Mouse (Mus musculus): Measurements from ENCODE around the gene BC035044. TPM values are rescaled to one million over a fixed set of nuclear protein-coding genes. Genes with fewer than 3 reads are reported as not detected.
"Not testable (repeated sequence)": the region's sequence is repeated elsewhere in the genome, so short reads cannot be mapped to it uniquely, and the experiment has no call there.

The BC035044 gene
- polyA plus RNA-seq, 1 experiment = 1.4 TPM

GRCm38 (mm10) chr6:128802999-128803857 lies 87.7 kb downstream of the BC035044 start:
- Histone ChIP-seq H3K27ac (ENCODE audit: insufficient read depth, low read depth, low read length) (no peak overlapping the region), H3K4me1 (ENCODE audit: control insufficient read depth, insufficient read depth, low read length) (peaks cover 3% of the 10 kb centered on the region), H3K4me3 (ENCODE audit: insufficient read depth, low read length) (peak overlapping the region; percentile 46)
- TF ChIP-seq POLR2A (IDR thresholded peaks at IDR 0.05; ENCODE audit: borderline replicate concordance, low read depth, low read length) (no peak), CTCF (IDR thresholded peaks at IDR 0.05; ENCODE audit: low read depth, low read length) (peak; percentile 61)

- no peak overlapping the region for H3K27ac ChIP-seq (ENCODE audit: insufficient read depth, low read depth, low read length)
- peaks cover 9% of the 10 kb centered on the region for H3K4me1 ChIP-seq (ENCODE audit: control insufficient read depth, insufficient read depth, low read length)
- peak overlapping the region; percentile 46 for H3K4me3 ChIP-seq (ENCODE audit: insufficient read depth, low read length)
- TF ChIP-seq CTCF (IDR thresholded peaks at IDR 0.05; ENCODE audit: low read depth, low read length) (no peak), POLR2A (IDR thresholded peaks at IDR 0.05; ENCODE audit: borderline replicate concordance, low read depth, low read length) (no peak)
These were observed 88.4 kb downstream of the BC035044 start for GRCm38 (mm10) chr6:128802557-128802956.

- peaks cover 16% of the 10 kb centered on the region for H3K4me1 ChIP-seq (ENCODE audit: control insufficient read depth, insufficient read depth, low read length)
- not testable (repeated sequence) for H3K27ac ChIP-seq (ENCODE audit: insufficient read depth, low read depth, low read length); H3K4me3 ChIP-seq (ENCODE audit: insufficient read depth, low read length)
These were observed 90.2 kb downstream of the BC035044 start for GRCm38 (mm10) chr6:128800696-128801095.

- no peak overlapping the region for H3K27ac ChIP-seq (ENCODE audit: insufficient read depth, low read depth, low read length)
- peaks cover 16% of the 10 kb centered on the region for H3K4me1 ChIP-seq (ENCODE audit: control insufficient read depth, insufficient read depth, low read length)
- TF ChIP-seq CTCF (IDR thresholded peaks at IDR 0.05; ENCODE audit: low read depth, low read length) = peak; percentile 4; the same call in 1 of the 2 replicates
- no peak for TF ChIP-seq POLR2A (IDR thresholded peaks at IDR 0.05; ENCODE audit: borderline replicate concordance, low read depth, low read length)
- peak overlapping the region; percentile 72 for H3K4me3 ChIP-seq (ENCODE audit: insufficient read depth, low read length)
These were observed 91.0 kb downstream of the BC035044 start for GRCm38 (mm10) chr6:128799896-128800270.

- TF ChIP-seq CTCF (IDR thresholded peaks at IDR 0.05; ENCODE audit: low read depth, low read length) = peak; percentile 75
- Histone ChIP-seq H3K4me1 (ENCODE audit: control insufficient read depth, insufficient read depth, low read length) (peaks cover 16% of the 10 kb centered on the region), H3K27ac (ENCODE audit: insufficient read depth, low read depth, low read length) (peak overlapping the region; percentile 59), H3K4me3 (ENCODE audit: insufficient read depth, low read length) (peak overlapping the region; percentile 72)
These were observed 91.6 kb downstream of the BC035044 start for GRCm38 (mm10) chr6:128799144-128799895.

Other genes starting within 250 kb of the BC035044 start
- gene Clec2h, start 228.7 kb downstream of the BC035044 start, polyA plus RNA-seq (2012; ENCODE audit: insufficient read depth, insufficient read length, missing spikeins) = not detected in 2 replicates
- not detected in 2 replicates for gene Klrb1, start 168.1 kb downstream of the BC035044 start, polyA plus RNA-seq (2012; ENCODE audit: insufficient read depth, insufficient read length, missing spikeins)
- gene Klrb1c, start 101.9 kb downstream of the BC035044 start, polyA plus RNA-seq (2012; ENCODE audit: insufficient read depth, insufficient read length, missing spikeins) = not detected in 2 replicates
- not detected in 2 replicates for gene Gm44511, start 64.8 kb downstream of the BC035044 start, polyA plus RNA-seq (2012; ENCODE audit: insufficient read depth, insufficient read length, missing spikeins)
- not detected in 2 replicates for gene Klrb1b, start 64.8 kb downstream of the BC035044 start, polyA plus RNA-seq (2012; ENCODE audit: insufficient read depth, insufficient read length, missing spikeins)
- gene Clec2i, start 3.5 kb downstream of the BC035044 start, polyA plus RNA-seq (2012; ENCODE audit: insufficient read depth, insufficient read length, missing spikeins) = 4.0 and 7.6 TPM in 2 replicates
- not detected in 2 replicates for gene Clec2g, start 43.3 kb upstream of the BC035044 start, polyA plus RNA-seq (2012; ENCODE audit: insufficient read depth, insufficient read length, missing spikeins)
- gene Klrb1f, start 154.8 kb upstream of the BC035044 start, polyA plus RNA-seq (2012; ENCODE audit: insufficient read depth, insufficient read length, missing spikeins) = not detected in 2 replicates
- not detected in 2 replicates for gene Clec2e, start 209.8 kb upstream of the BC035044 start, polyA plus RNA-seq (2012; ENCODE audit: insufficient read depth, insufficient read length, missing spikeins)

Data from bone marrow macrophage, adult 2 months (primary cell).